22 mouse cellular contexts compared by ENCODE assay signal in the genomic region with DNA sequence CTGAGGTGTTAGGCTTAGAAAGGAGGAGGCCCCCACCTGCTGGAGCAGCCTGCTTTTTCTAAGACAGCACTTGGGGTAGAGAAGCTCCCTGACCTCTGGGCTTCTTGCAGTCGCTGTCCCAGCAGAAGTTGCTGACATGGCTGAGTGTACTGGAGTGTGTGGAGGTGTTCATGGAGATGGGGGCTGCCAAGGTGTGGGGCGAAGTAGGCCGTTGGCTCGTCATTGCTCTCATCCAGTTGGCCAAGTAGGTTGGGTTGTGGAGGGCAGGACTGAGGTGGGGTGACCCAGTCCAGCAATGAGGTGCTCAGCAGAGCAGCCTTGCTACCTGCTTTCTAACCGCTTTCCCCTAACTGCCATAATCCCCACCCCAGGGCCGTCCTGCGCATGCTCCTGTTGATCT.
"Had no signal": no experiment of that assay in that cellular context is flagged by ENCODE, and none has a peak within 500 bp of the region (broad histone marks: within the 10 kb centered on the region; RNA-seq: fewer than 3 reads in every experiment).

No protein-coding gene starts in this region.

- H3K27me3 ChIP-seq: midbrain, embryonic 15.5 days; neural tube, embryonic 15.5 days had no signal

- H3K4me3 ChIP-seq: layer of hippocampus, adult 2 months; limb, embryonic 10.5 days; limb, embryonic 13.5 days; liver, embryonic 12.5 days; lung, embryonic 15.5 days; midbrain, embryonic 15.5 days; neural tube, embryonic 12.5 days; neural tube, embryonic 15.5 days had no signal

- H3K27ac ChIP-seq: kidney, postnatal 0 days; layer of hippocampus, adult 2 months; limb, embryonic 10.5 days; limb, embryonic 13.5 days; liver, embryonic 12.5 days; liver, embryonic 15.5 days; lung, embryonic 15.5 days; midbrain, embryonic 15.5 days; neural tube, embryonic 12.5 days; neural tube, embryonic 15.5 days; stomach, postnatal 0 days had no signal

- DNase-seq: layer of hippocampus, adult 9-11 months; liver; lung, adult 18-20 months; lung, postnatal 10 days; lung, postnatal 36 days; right cerebral cortex, adult 18-20 months; right cerebral cortex, postnatal 14 days; right cerebral cortex, postnatal 4 days; thymus, adult 18-20 months; thymus, postnatal 14 days; thymus, postnatal 4 days had no signal
